Mouse (Mus musculus): ENCODE results near the gene Gal3st2c.
"Not testable (repeated sequence)": the region's sequence is repeated elsewhere in the genome, so short reads cannot be mapped to it uniquely, and the experiment has no call there.

The Gal3st2c gene

GRCm38 (mm10) chr1:94045559-94045958 lies 55.2 kb downstream of the Gal3st2c start:
- DNase-seq (ENCODE audit: extremely low spot score): no peak

GRCm38 (mm10) chr1:94046544-94046943 lies 56.2 kb downstream of the Gal3st2c start:
- no peak for DNase-seq (ENCODE audit: extremely low spot score)

GRCm38 (mm10) chr1:94051104-94051503 lies 60.8 kb downstream of the Gal3st2c start:
- no peak for DNase-seq (ENCODE audit: extremely low spot score)

GRCm38 (mm10) chr1:94052373-94052772 lies 62.1 kb downstream of the Gal3st2c start, which contains the start of gene Pdcd1:
TSS of gene Pdcd1 (minus strand) at chr1:94052553.
- no peak for DNase-seq (ENCODE audit: extremely low spot score)

- DNase-seq (ENCODE audit: extremely low spot score): no peak
These were observed 63.4 kb downstream of the Gal3st2c start for GRCm38 (mm10) chr1:94053530-94054216.

GRCm38 (mm10) chr1:94054481-94054880 lies 64.2 kb downstream of the Gal3st2c start:
- DNase-seq (ENCODE audit: extremely low spot score): no peak

- DNase-seq (ENCODE audit: extremely low spot score): no peak
These were observed 65.7 kb downstream of the Gal3st2c start for GRCm38 (mm10) chr1:94055966-94056365.

GRCm38 (mm10) chr1:94057401-94057800 lies 67.1 kb downstream of the Gal3st2c start:
- DNase-seq (ENCODE audit: extremely low spot score): no peak

- DNase-seq (ENCODE audit: extremely low spot score): not testable (repeated sequence)
These were observed 68.0 kb downstream of the Gal3st2c start for GRCm38 (mm10) chr1:94058281-94058680.
